Mouse (Mus musculus) hindbrain, embryonic 12.5 days (tissue): ENCODE data around the gene Yes1. TPM values are rescaled to one million over a fixed set of nuclear protein-coding genes. Genes with fewer than 3 reads are reported as not detected.

Experiments used
- ATAC-seq: fragments of 200-750 bp; cut with Nextera tagmentation; 2 replicates; pipeline ENCODE4 v1.8.0; 2017; ENCODE audit warnings: moderate TSS enrichment; ENCODE audit not compliant: low FRiP score
- H3K27ac ChIP-seq: fragments of 300-500 bp; sonication (generic); 2 replicates; pipeline ENCODE4 v1.5.1; 2016; ENCODE audit warnings: mild to moderate bottlenecking
- H3K27me3 ChIP-seq: fragments of 300-500 bp; sonication (generic); 2 replicates; pipeline ENCODE4 v1.6.1; 2016; ENCODE audit warnings: mild to moderate bottlenecking
- H3K36me3 ChIP-seq: fragments of 300-500 bp; sonication (generic); 2 replicates; pipeline ENCODE4 v1.6.1; 2016; ENCODE audit warnings: mild to moderate bottlenecking
- H3K4me1 ChIP-seq: fragments of 300-500 bp; sonication (generic); 2 replicates; pipeline ENCODE4 v1.6.1; 2016
- H3K4me2 ChIP-seq: fragments of 300-500 bp; sonication (generic); replicated peaks from 2 replicates; pipeline ENCODE4 v1.6.1; 2016; ENCODE audit warnings: mild to moderate bottlenecking
- H3K4me3 ChIP-seq: fragments of 300-500 bp; sonication (generic); 2 replicates; pipeline ENCODE4 v1.5.1; 2016; ENCODE audit warnings: mild to moderate bottlenecking
- H3K9ac ChIP-seq: fragments of 300-500 bp; sonication (generic); 2 replicates; pipeline ENCODE4 v1.6.1; 2016; ENCODE audit warnings: mild to moderate bottlenecking, moderate library complexity
- H3K9me3 ChIP-seq: fragments of 300-500 bp; sonication (generic); replicated peaks from 2 replicates; pipeline ENCODE4 v1.6.1; 2016; ENCODE audit warnings: mild to moderate bottlenecking
- WGBS: fragments of 180-500 bp; shearing (Covaris S2); methylation state at CpG from one replicate; pipeline ENCODE4 v1.1.7; 2016; 5-methylcytosine and 5-hydroxymethylcytosine counted together
- polyA plus RNA-seq: library from polyadenylated mRNA; unstranded; fragments of >200 nt; fragmentation: Nextera tagmentation; extraction: Ambion mirVana; gene quantifications from 2 replicates; pipeline ENCODE4 v1.2.1, GENCODE M21; 2016

Gene Yes1
- polyA plus RNA-seq = 34.2 and 37.1 TPM in 2 replicates

DNA sequence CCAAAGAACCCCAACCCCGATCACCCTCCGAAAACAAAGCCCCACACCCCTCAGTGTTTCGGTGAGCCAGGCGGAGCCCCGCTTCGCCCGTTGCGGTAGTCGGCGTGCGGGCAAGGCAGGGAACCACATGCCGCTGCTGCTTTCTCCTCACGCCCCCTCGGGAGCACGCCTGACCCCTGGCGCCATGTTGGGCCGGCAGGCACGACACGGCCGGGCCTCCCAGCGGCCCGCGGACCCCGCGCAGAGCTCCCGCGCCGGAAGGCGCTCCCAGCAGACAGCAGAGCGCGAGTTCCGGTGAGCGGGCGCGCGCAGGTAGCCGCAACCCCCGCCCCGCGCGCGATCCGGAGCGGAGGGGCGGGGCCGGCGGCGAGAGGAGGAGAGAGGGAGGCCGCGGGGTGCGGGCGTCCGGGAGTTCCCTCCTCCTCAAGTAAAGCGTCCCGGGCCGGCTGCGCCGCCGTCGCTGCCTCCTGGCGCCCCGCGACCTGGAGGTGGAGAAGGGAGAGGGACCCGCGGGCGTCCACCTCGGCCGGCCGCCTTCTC, at the start of gene Yes1:
Gene Yes1 (plus strand): TSS at position 371 of the 540 bp plus-strand sequence.
- H3K27me3 ChIP-seq = no peaks in the 10 kb centered on the region
- no peaks in the 10 kb centered on the region for H3K36me3 ChIP-seq
- peak within 1 kb of the TSS; percentile 90 for H3K4me3 ChIP-seq
- peak; percentile 95 for ATAC-seq
- under 1% methylated on average over 33 of the region's 69 CpGs for WGBS
- H3K9ac ChIP-seq = peak within 1 kb of the TSS; percentile 88
- no peaks in the 10 kb centered on the region for H3K9me3 ChIP-seq
- H3K27ac ChIP-seq = peak within 1 kb of the TSS; percentile 90
- peak within 1 kb of the TSS; percentile 84 for H3K4me2 ChIP-seq
- H3K4me1 ChIP-seq = peaks cover 11% of the 10 kb centered on the region; the same call in 1 of the 2 replicates

DNA sequence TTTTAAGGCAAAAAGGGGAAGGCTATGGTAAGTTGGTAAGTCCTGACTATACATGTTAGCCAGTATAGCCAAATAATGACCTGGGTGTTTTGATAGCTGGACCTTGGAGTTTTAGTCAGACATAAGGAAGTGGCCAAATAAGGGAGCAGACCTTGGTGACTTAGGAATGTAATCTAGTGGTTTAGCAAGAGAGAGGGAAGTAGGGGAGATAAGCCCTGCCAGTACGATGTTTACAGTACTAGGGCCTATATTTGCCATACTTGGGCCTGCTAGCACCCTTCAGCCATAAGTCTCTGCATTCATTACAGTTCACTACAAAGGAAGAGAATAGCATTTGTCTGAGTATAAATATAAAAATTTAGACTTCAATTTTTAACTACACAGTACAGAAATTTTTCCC, 46.3 kb upstream of the Yes1 start:
- Histone ChIP-seq H3K27me3 (no peaks in the 10 kb centered on the region), H3K4me1 (no peaks in the 10 kb centered on the region), H3K4me2 (no peak overlapping the region), H3K9ac (no peak overlapping the region), H3K36me3 (no peaks in the 10 kb centered on the region), H3K27ac (no peak overlapping the region), H3K4me3 (no peak overlapping the region), H3K9me3 (no peaks in the 10 kb centered on the region)
- 88% methylated on average over 1 of the region's 1 CpGs for WGBS
- no peak for ATAC-seq

DNA sequence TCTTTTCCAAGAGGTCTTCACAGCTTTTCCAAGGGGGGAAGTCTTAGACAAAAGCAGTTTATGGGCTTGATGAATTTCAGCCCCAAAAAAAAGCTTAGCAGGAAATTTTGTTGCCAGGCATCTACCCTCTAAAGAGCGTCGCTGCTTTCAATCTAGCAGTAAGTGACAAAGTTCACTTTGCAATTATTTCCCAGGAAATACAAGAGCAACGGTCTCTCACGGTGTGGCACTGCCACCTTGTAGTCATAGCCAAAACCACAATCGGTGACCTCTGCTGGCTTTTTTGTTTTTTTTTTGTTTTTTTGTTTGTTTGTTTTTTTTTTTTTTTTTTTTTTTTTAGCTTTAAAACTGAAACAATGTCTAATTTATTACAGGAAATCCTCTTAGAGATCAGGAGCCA, 39.2 kb upstream of the Yes1 start:
- no peaks in the 10 kb centered on the region for H3K4me1 ChIP-seq
- WGBS = 82% methylated on average over 5 of the region's 5 CpGs
- H3K4me2 ChIP-seq = no peak overlapping the region
- no peaks in the 10 kb centered on the region for H3K27me3 ChIP-seq
- H3K4me3 ChIP-seq = no peak overlapping the region
- H3K9ac ChIP-seq = no peak overlapping the region
- no peaks in the 10 kb centered on the region for H3K36me3 ChIP-seq
- no peak overlapping the region for H3K27ac ChIP-seq
- ATAC-seq = no peak
- H3K9me3 ChIP-seq = no peaks in the 10 kb centered on the region

DNA sequence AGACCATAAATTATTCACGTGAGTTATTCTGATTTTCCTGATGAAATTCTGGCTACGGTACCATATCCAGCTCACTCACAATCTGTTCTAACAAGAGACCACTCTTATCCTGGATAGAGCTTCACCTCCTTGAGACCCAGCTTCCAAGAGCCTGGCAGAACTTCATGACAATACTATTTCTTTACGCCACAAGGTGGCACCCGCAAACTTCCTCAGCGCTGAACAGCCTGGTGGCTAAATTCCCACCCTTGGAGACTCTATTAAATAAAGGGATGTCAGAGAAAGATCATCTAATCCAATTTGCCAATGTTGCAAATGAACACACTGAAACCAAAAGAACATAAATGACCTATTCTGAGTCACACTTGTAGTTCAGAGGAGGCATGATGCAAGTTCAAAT, 22.8 kb upstream of the Yes1 start:
- Histone ChIP-seq H3K27me3 (no peaks in the 10 kb centered on the region), H3K9ac (no peak overlapping the region), H3K4me3 (no peak overlapping the region), H3K36me3 (no peaks in the 10 kb centered on the region), H3K27ac (no peak overlapping the region), H3K9me3 (no peaks in the 10 kb centered on the region), H3K4me1 (no peaks in the 10 kb centered on the region), H3K4me2 (no peak overlapping the region)
- 20% methylated on average over 5 of the region's 5 CpGs for WGBS
- ATAC-seq = no peak

DNA sequence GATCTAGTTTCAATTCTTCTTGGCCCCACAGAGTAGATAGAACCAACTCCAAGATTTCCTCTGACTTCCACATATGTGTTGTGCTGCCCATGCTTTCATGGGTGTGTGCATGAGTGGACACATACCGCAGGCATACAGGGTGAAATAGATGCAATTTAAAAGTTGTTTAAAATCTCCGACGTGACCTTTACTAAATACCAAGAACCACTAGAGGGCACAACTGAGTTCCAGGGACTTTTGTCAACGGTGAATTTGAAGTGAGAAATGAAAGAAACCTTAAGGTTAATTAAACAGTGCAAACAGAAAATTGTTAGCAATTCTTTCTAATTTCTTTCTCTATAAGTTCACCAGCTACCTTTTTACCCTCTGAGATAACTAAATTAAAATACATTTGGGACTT, 17.2 kb upstream of the Yes1 start:
- Histone ChIP-seq H3K27me3 (no peaks in the 10 kb centered on the region), H3K36me3 (no peaks in the 10 kb centered on the region), H3K9ac (no peak overlapping the region), H3K4me2 (no peak overlapping the region), H3K27ac (no peak overlapping the region), H3K9me3 (no peaks in the 10 kb centered on the region), H3K4me3 (no peak overlapping the region), H3K4me1 (no peaks in the 10 kb centered on the region)
- no peak for ATAC-seq
- 25% methylated on average over 4 of the region's 4 CpGs for WGBS

DNA sequence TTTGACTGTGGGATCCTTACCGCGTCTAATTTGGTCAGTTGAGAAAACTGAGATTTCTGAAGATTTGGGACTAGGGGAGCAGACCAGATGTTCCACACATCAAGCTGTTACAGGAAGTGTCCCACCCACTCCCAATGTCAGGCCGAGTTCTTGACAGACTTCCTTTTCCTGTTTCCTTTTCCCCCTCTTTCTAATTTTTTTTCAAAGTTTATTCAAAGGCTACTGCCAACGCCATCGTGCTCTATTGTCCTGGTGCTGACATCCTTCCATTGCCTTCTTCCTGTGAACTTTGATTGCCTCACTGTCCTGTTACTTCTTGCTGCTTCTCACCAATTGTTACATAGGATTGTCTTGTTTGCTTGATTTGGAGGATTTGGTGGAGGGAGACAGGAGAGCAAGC, 16.6 kb upstream of the Yes1 start:
- H3K4me2 ChIP-seq = no peak overlapping the region
- H3K9me3 ChIP-seq = no peaks in the 10 kb centered on the region
- no peaks in the 10 kb centered on the region for H3K27me3 ChIP-seq
- WGBS = 72% methylated on average over 5 of the region's 5 CpGs
- no peak overlapping the region for H3K27ac ChIP-seq
- H3K9ac ChIP-seq = no peak overlapping the region
- no peak overlapping the region for H3K4me3 ChIP-seq
- ATAC-seq = no peak
- H3K4me1 ChIP-seq = no peaks in the 10 kb centered on the region
- H3K36me3 ChIP-seq = no peaks in the 10 kb centered on the region

DNA sequence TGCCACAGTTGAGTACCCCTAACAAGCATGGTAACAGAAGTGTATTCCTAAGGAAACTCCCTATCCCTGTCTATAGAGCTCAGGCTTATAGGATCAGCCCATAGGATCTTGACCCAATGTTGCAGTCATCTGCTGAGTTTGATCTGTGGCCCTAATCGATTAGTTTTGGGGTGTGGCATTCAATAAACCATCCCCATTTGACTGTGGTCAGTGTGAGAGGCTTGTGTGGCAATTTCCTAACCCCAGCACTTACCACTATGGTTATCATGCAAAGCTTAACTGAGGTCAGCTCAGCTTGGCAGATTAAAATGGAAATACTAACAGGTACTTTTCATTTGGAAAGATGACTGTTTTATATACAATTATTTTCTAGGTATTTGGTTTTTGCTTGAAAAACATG, 5.1 kb upstream of the Yes1 start:
- 78% methylated on average over 1 of the region's 1 CpGs for WGBS

DNA sequence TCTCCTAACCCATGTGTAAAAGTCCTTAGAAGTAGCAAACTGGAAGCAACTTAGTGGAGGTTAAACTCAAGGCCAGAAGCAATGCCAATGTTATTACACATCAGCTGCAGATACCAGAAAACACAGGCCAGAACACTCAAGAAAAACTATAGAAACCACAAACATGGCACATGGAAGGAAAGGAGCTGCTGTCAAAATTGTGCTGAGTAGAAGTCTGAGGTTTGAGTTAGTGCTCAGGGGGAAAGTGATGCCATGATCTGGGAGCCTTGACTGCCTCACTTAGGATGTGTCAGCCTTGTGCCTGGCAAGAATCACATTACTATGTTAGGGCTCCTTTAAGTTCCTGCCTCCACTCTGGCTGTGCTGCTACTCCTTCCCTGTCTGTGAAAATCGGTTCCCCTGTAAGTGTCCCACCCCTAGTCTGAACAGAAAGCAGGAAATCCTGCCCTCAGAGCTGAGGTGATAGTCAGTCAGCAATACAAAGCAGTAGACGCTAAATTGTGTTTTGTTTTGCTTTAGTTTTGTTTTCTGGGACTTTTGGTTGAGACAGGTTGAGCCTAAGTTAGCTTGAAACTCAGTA, 3.1 kb upstream of the Yes1 start:
- Histone ChIP-seq H3K4me1 (peaks cover 4% of the 10 kb centered on the region; the same call in 1 of the 2 replicates), H3K27me3 (no peaks in the 10 kb centered on the region), H3K9ac (no peak overlapping the region), H3K27ac (no peak overlapping the region), H3K4me3 (no peak overlapping the region), H3K4me2 (no peak overlapping the region), H3K9me3 (no peaks in the 10 kb centered on the region), H3K36me3 (no peaks in the 10 kb centered on the region)
- ATAC-seq = no peak
- 50% methylated on average over 2 of the region's 2 CpGs for WGBS

More for the DNA sequence above, 5.1 kb upstream of the Yes1 start:
- Histone ChIP-seq H3K9me3 (no peaks in the 10 kb centered on the region), H3K4me3 (no peak overlapping the region), H3K36me3 (no peaks in the 10 kb centered on the region), H3K4me2 (no peak overlapping the region), H3K9ac (no peak overlapping the region), H3K4me1 (0 out of 2 replicates have a peak, but pooled peaks cover 4% of the 10 kb centered on the region), H3K27ac (no peak overlapping the region), H3K27me3 (no peaks in the 10 kb centered on the region)
- ATAC-seq = no peak

DNA sequence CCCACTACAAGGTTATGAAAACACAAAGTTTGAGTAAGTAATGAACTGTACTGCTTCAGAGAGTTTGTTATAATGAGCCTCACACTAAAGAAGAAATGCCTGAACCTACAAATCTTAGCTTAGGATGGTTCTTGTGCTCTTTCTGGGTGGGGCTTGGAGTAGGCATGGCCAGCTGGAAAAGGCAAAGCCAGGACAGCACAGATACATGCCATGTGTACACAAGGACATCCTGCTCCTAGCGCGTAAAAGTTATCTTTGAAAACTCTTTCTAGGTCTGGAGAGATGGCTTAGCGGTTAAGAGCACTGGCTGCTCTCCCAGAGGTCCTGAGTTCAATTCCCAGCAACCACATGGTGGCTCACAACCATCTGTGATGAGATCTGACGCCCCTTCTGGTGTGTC, 2.5 kb upstream of the Yes1 start:
- ATAC-seq = no peak
- WGBS = 94% methylated on average over 4 of the region's 4 CpGs
- H3K9ac ChIP-seq = no peak overlapping the region
- no peaks in the 10 kb centered on the region for H3K27me3 ChIP-seq
- no peak overlapping the region for H3K4me2 ChIP-seq
- H3K9me3 ChIP-seq = no peaks in the 10 kb centered on the region
- no peak overlapping the region for H3K4me3 ChIP-seq
- no peaks in the 10 kb centered on the region for H3K36me3 ChIP-seq
- H3K27ac ChIP-seq = no peak overlapping the region
- H3K4me1 ChIP-seq = peaks cover 4% of the 10 kb centered on the region; the same call in 1 of the 2 replicates

DNA sequence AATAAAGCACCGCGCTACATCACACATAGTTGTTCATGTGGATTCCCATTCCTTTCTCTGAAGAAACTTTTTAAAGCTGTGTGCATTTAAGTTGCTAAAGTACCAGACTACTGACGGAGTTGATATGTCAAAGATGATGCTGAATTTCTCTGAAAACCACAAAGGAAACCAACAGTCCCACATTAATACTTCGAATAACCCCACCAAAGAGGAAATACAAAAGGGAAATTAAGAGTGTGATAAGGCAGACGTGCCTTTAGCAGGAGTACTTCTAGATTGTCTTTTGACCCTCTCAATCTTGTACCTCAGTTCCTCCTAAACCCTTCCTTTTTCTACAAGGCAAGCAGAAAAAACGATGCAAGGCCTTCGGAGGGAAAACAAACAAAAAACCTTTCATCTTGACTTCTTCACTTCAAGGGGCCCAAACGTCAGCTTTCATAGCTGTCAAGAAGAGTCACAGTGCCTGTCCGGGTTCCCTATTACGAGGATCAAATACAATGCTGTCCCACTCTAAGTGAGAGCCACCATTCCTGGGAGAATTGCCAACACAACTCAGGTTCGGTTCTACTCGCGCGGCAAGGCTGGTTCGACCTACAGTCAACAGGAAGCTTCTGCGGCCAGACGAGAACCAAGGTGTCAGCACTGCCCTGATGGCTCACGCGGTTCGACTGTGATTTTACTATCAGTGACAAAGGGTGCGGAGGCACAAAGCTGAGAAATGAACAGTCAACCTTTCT, 739 bp upstream of the Yes1 start:
- Histone ChIP-seq H3K4me2 (peak overlapping the region; percentile 84), H3K4me3 (peak overlapping the region; percentile 90), H3K27me3 (no peaks in the 10 kb centered on the region), H3K27ac (peak overlapping the region; percentile 90), H3K9ac (peak overlapping the region; percentile 88), H3K36me3 (no peaks in the 10 kb centered on the region), H3K4me1 (peaks cover 11% of the 10 kb centered on the region; the same call in 1 of the 2 replicates), H3K9me3 (no peaks in the 10 kb centered on the region)
- 18% methylated on average over 21 of the region's 21 CpGs for WGBS
- peak; percentile 60; the same call in 1 of the 2 replicates for ATAC-seq

DNA sequence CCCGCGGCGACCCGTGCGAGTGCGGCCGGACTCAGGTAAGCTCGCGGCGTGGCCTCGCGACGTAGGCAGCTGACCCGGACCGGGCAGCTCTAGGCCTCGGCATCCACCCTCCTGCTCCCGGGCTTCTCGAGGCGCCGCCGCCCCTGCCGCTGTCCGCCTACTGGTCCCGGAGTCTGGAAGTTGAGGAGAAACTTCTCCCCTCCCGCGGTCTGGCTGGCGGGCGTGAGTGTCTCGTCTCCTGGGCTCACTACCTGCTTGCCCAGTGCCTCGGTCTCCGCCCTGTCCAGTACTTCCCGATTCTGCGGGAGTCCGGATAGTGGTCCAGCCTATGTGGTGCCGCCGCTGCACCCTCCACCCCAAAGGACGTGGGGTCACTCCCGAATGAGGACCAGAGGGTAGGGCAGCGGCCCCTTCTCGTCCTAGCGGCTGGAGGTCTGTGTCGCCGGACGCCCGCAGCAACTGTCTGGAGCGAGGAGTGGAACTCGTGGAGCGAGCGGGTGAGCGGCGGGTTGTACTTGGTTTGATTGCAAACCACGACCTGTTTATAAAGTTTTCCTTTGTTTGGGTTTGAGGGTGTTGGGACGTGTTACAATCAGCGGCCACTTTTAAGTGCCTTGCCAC, 480 bp downstream of the Yes1 start:
- peak overlapping the region; percentile 84 for H3K4me2 ChIP-seq
- no peaks in the 10 kb centered on the region for H3K9me3 ChIP-seq
- peak; percentile 78 for ATAC-seq
- peaks cover 11% of the 10 kb centered on the region; the same call in 1 of the 2 replicates for H3K4me1 ChIP-seq
- under 1% methylated on average over 54 of the region's 54 CpGs for WGBS
- H3K27me3 ChIP-seq = no peaks in the 10 kb centered on the region
- H3K36me3 ChIP-seq = no peaks in the 10 kb centered on the region
- H3K4me3 ChIP-seq = peak overlapping the region; percentile 90
- peak overlapping the region; percentile 90 for H3K27ac ChIP-seq
- H3K9ac ChIP-seq = peak overlapping the region; percentile 88

DNA sequence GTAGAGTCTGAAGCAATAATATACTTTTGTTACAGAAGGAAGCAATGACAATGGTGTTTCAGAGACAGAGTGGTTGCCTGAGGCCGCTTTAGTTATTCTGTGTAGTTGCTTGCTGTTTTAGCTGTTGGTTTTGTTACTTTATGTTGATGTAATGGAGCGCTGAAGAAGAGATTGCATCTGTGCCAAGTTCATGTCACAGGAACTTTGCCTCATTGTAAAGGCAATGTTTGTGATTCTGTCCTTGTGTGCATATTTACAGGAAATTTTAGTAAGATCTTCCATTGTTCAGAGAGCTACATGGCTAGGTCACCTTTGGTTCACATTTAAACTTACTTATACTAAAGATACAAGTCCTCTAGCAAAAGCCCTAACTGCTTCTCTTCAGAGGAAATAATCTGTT, 3.3 kb downstream of the Yes1 start:
- H3K4me1 ChIP-seq = peaks cover 11% of the 10 kb centered on the region; the same call in 1 of the 2 replicates
- no peaks in the 10 kb centered on the region for H3K27me3 ChIP-seq
- no peak overlapping the region for H3K4me3 ChIP-seq
- H3K4me2 ChIP-seq = no peak overlapping the region
- no peaks in the 10 kb centered on the region for H3K36me3 ChIP-seq
- H3K27ac ChIP-seq = no peak overlapping the region
- no peaks in the 10 kb centered on the region for H3K9me3 ChIP-seq
- no peak for ATAC-seq
- H3K9ac ChIP-seq = no peak overlapping the region
- WGBS = 86% methylated on average over 2 of the region's 2 CpGs
